27 mouse cellular contexts compared by ENCODE assay signal in the genomic region with DNA sequence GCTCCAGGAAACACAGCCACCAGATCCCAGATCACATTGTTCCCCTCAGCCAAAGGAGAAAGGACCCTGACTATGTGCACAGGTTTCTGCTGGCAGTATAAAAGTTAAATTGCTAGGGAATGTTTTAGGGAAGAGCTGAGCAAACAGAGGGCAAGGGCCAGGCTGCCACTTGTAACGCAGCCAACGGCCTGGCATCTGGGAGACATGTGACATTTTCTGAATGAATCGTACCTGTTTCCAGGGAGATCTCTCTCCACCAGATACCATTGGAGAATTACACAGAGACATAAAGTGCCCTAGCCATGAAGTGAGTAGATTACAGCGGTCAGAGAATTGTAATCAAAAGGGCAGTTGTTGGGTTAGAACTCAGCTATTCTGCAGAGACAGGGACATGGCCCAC. TPM values are rescaled to one million over a fixed set of nuclear protein-coding genes. Genes with fewer than 3 reads are reported as not detected.
A peak's percentile ranks its signal among the peaks of the same experiment; 100 is the strongest.
DNase-seq lines count a peak whose midpoint lies in the region; ATAC-seq and TF ChIP-seq lines count a peak whose summit lies in the region.
"Had no signal": no experiment of that assay in that cellular context is flagged by ENCODE, and none has a peak within 500 bp of the region (broad histone marks: within the 10 kb centered on the region; RNA-seq: fewer than 3 reads in every experiment).

No protein-coding gene starts in this region.

- H3K9ac ChIP-seq in intestine, postnatal 0 days (ENCODE audit: low read depth, low read length): no peak overlapping the region
- H3K9ac ChIP-seq in intestine, embryonic 15.5 days: no peak overlapping the region
- H3K9ac ChIP-seq in lung, embryonic 14.5 days: no peak overlapping the region
- H3K9ac ChIP-seq in lung, embryonic 16.5 days (ENCODE audit: low read length): no peak overlapping the region; the same call in 1 of the 2 replicates
- H3K9ac ChIP-seq: embryonic facial prominence, embryonic 12.5 days had no signal

- 90% methylated on average over 4 of the region's 4 CpGs for WGBS in heart, embryonic 10.5 days
- WGBS in intestine, postnatal 0 days: 46% methylated on average over 4 of the region's 4 CpGs
- WGBS in intestine, embryonic 15.5 days: 73% methylated on average over 4 of the region's 4 CpGs
- WGBS in lung, embryonic 14.5 days: 62% methylated on average over 4 of the region's 4 CpGs
- WGBS in lung, embryonic 16.5 days: 56% methylated on average over 4 of the region's 4 CpGs

- peaks cover 43% of the 10 kb centered on the region for H3K4me1 ChIP-seq in heart, embryonic 10.5 days
- 0 out of 2 replicates have a peak, but pooled peaks cover 3% of the 10 kb centered on the region for H3K4me1 ChIP-seq in intestine, postnatal 0 days (replicated peaks; ENCODE audit: control insufficient read depth, insufficient read depth, low read length)
- H3K4me1 ChIP-seq in intestine, embryonic 15.5 days (replicated peaks): peaks cover 4% of the 10 kb centered on the region
- H3K4me1 ChIP-seq in lung, embryonic 14.5 days (ENCODE audit: insufficient read depth): peaks cover 14% of the 10 kb centered on the region; the same call in 1 of the 2 replicates
- H3K4me1 ChIP-seq in lung, embryonic 16.5 days (replicated peaks; ENCODE audit: control insufficient read depth, insufficient read depth, low read length): peaks cover 33% of the 10 kb centered on the region

- no peak for DNase-seq in heart, embryonic 10.5 days (ENCODE audit: low spot score)
- no peak for DNase-seq in heart, postnatal 4 days
- no peak for DNase-seq in lung, embryonic 14.5 days
- no peak for DNase-seq in lung, postnatal 25 days (ENCODE audit: low spot score)
- no peak for DNase-seq in embryo, embryonic 10.5 days (ENCODE audit: low spot score)
- DNase-seq: adrenal gland, adult 8-10 months; cerebellum, adult 8-10 months; gastrocnemius, postnatal 14 days; kidney, adult 11 months; kidney, postnatal 14 days; layer of hippocampus, adult 9-11 months; liver, embryonic 13.5 days; midbrain, embryonic 14.5 days; right cerebral cortex, postnatal 14 days; thymus, postnatal 14 days had no signal

- ATAC-seq in intestine, postnatal 0 days: no peak
- no peak for ATAC-seq in intestine, embryonic 15.5 days
- no peak for ATAC-seq in lung, embryonic 14.5 days (ENCODE audit: insufficient read depth)
- peak; percentile 53 for ATAC-seq in lung, embryonic 16.5 days (ENCODE audit: low read depth)
- ATAC-seq: CD4-positive, CD25-positive, alpha-beta regulatory T cell, adult 4 months; forebrain, embryonic 14.5 days; hindbrain, embryonic 16.5 days; Patski had no signal

- no peak overlapping the region for H3K4me2 ChIP-seq in intestine, postnatal 0 days (replicated peaks; ENCODE audit: low read depth)
- H3K4me2 ChIP-seq in intestine, embryonic 15.5 days (replicated peaks): no peak overlapping the region
- no peak overlapping the region for H3K4me2 ChIP-seq in lung, embryonic 14.5 days
- H3K4me2 ChIP-seq in lung, embryonic 16.5 days (ENCODE audit: low read depth, low read length): no peak overlapping the region
- H3K4me2 ChIP-seq: embryonic facial prominence, embryonic 12.5 days; liver, embryonic 13.5 days had no signal

- H3K4me3 ChIP-seq in heart, embryonic 10.5 days: no peak overlapping the region
- H3K4me3 ChIP-seq in intestine, postnatal 0 days (ENCODE audit: low read depth, low read length): no peak overlapping the region
- no peak overlapping the region for H3K4me3 ChIP-seq in intestine, embryonic 15.5 days (replicated peaks)
- H3K4me3 ChIP-seq in lung, embryonic 14.5 days (ENCODE audit: low read depth, low read length): no peak overlapping the region
- no peak overlapping the region for H3K4me3 ChIP-seq in lung, embryonic 16.5 days (ENCODE audit: low read length)
- H3K4me3 ChIP-seq: embryonic facial prominence, embryonic 12.5 days; left cerebral cortex, adult 2 months; limb, embryonic 10.5 days; liver, embryonic 13.5 days had no signal

- H3K27ac ChIP-seq in heart, embryonic 10.5 days: peak overlapping the region; percentile 49; the same call in 1 of the 2 replicates
- 0 out of 2 replicates have a peak overlapping the region, but pooled peaks have one; percentile 11 for H3K27ac ChIP-seq in intestine, postnatal 0 days (ENCODE audit: low read depth, low read length)
- no peak overlapping the region for H3K27ac ChIP-seq in intestine, embryonic 15.5 days
- peak overlapping the region; percentile 75 for H3K27ac ChIP-seq in lung, embryonic 14.5 days (ENCODE audit: low read depth)
- H3K27ac ChIP-seq in lung, embryonic 16.5 days (ENCODE audit: low read length): peak overlapping the region; percentile 78
- H3K27ac ChIP-seq: embryonic facial prominence, embryonic 12.5 days; left cerebral cortex, adult 2 months; limb, embryonic 10.5 days; stomach, postnatal 0 days had no signal

- no peak for TF ChIP-seq CTCF in intestine, postnatal 0 days (IDR thresholded peaks at IDR 0.05; ENCODE audit: low read depth)
- TF ChIP-seq CTCF in lung, embryonic 14.5 days (IDR thresholded peaks at IDR 0.05; ENCODE audit: low read depth): no peak

- H3K36me3 ChIP-seq in heart, embryonic 10.5 days: 0 out of 2 replicates have a peak, but pooled peaks cover 6% of the 10 kb centered on the region
- no peaks in the 10 kb centered on the region for H3K36me3 ChIP-seq in intestine, postnatal 0 days (ENCODE audit: control insufficient read depth, insufficient read depth)
- H3K36me3 ChIP-seq in intestine, embryonic 15.5 days: no peaks in the 10 kb centered on the region
- no peaks in the 10 kb centered on the region for H3K36me3 ChIP-seq in lung, embryonic 14.5 days (ENCODE audit: insufficient read depth)
- no peaks in the 10 kb centered on the region for H3K36me3 ChIP-seq in lung, embryonic 16.5 days (ENCODE audit: control insufficient read depth, insufficient read depth, low read length)
- H3K36me3 ChIP-seq: embryonic facial prominence, embryonic 12.5 days; limb, embryonic 10.5 days had no signal

- H3K9me3 ChIP-seq in heart, embryonic 10.5 days: no peaks in the 10 kb centered on the region
- no peaks in the 10 kb centered on the region for H3K9me3 ChIP-seq in intestine, postnatal 0 days (ENCODE audit: control insufficient read depth)
- H3K9me3 ChIP-seq in intestine, embryonic 15.5 days: no peaks in the 10 kb centered on the region
- no peaks in the 10 kb centered on the region for H3K9me3 ChIP-seq in lung, embryonic 14.5 days (ENCODE audit: low read depth, low read length)
- no peaks in the 10 kb centered on the region for H3K9me3 ChIP-seq in lung, embryonic 16.5 days (ENCODE audit: control insufficient read depth, low read length)
- H3K9me3 ChIP-seq: embryonic facial prominence, embryonic 12.5 days; limb, embryonic 10.5 days; liver, embryonic 13.5 days had no signal

- no peaks in the 10 kb centered on the region for H3K27me3 ChIP-seq in heart, embryonic 10.5 days (ENCODE audit: insufficient read depth, poor library complexity, severe bottlenecking)
- no peaks in the 10 kb centered on the region for H3K27me3 ChIP-seq in intestine, postnatal 0 days (replicated peaks; ENCODE audit: control insufficient read depth, insufficient read depth, low read length)
- no peaks in the 10 kb centered on the region for H3K27me3 ChIP-seq in intestine, embryonic 15.5 days (replicated peaks)
- H3K27me3 ChIP-seq in lung, embryonic 14.5 days (ENCODE audit: insufficient read depth, low read length): no peaks in the 10 kb centered on the region
- H3K27me3 ChIP-seq in lung, embryonic 16.5 days (ENCODE audit: control insufficient read depth, insufficient read depth, low read depth, low read length): no peaks in the 10 kb centered on the region
- H3K27me3 ChIP-seq: embryonic facial prominence, embryonic 12.5 days; liver, embryonic 13.5 days; Patski had no signal

RNA-seq across cellular contexts. Expression of a gene that starts 6.4 kb away (rescaled TPM):
- polyA plus RNA-seq in heart, embryonic 10.5 days (2016; fragmentation: Nextera tagmentation; extraction: Ambion mirVana): 119 and 127 TPM in 2 replicates
- total RNA-seq in heart, postnatal 4 days (2021): 10 to 100 TPM; 41.1 to 42.4 TPM
- 122 and 132 TPM in 2 replicates for polyA plus RNA-seq in intestine, postnatal 0 days (2015; fragmentation: Nextera tagmentation; extraction: Ambion mirVana)
- polyA plus RNA-seq in intestine, embryonic 15.5 days (2015; fragmentation: Nextera tagmentation; extraction: Ambion mirVana): 122 and 133 TPM in 2 replicates
- polyA plus RNA-seq in lung, embryonic 14.5 days (2014; fragmentation: Nextera tagmentation; extraction: Ambion mirVana): 105 and 116 TPM in 2 replicates
- polyA plus RNA-seq in lung, embryonic 16.5 days (2015; fragmentation: Nextera tagmentation; extraction: Ambion mirVana): 149 and 152 TPM in 2 replicates

RNA-seq across cellular contexts. Expression of a gene that starts 7.1 kb away (rescaled TPM):
- polyA plus RNA-seq in heart, embryonic 10.5 days (2016; fragmentation: Nextera tagmentation; extraction: Ambion mirVana): 40.5 and 44.7 TPM in 2 replicates
- 10 to 100 TPM; 33.4 to 36.0 TPM for total RNA-seq in heart, postnatal 4 days (2021)
- polyA plus RNA-seq in intestine, postnatal 0 days (2015; fragmentation: Nextera tagmentation; extraction: Ambion mirVana): 14.9 and 16.6 TPM in 2 replicates
- 19.2 and 19.4 TPM in 2 replicates for polyA plus RNA-seq in intestine, embryonic 15.5 days (2015; fragmentation: Nextera tagmentation; extraction: Ambion mirVana)
- polyA plus RNA-seq in lung, embryonic 14.5 days (2014; fragmentation: Nextera tagmentation; extraction: Ambion mirVana): 31.0 and 31.2 TPM in 2 replicates
- polyA plus RNA-seq in lung, embryonic 16.5 days (2015; fragmentation: Nextera tagmentation; extraction: Ambion mirVana): 43.0 and 46.3 TPM in 2 replicates

RNA-seq across cellular contexts. Expression of a gene that starts 17.3 kb away (rescaled TPM):
- 130 and 137 TPM in 2 replicates for polyA plus RNA-seq in heart, embryonic 10.5 days (2016; fragmentation: Nextera tagmentation; extraction: Ambion mirVana)
- 100 to 1,000 TPM; 105 to 121 TPM for total RNA-seq in heart, postnatal 4 days (2021)
- 450 and 453 TPM in 2 replicates for polyA plus RNA-seq in intestine, postnatal 0 days (2015; fragmentation: Nextera tagmentation; extraction: Ambion mirVana)
- 193 and 229 TPM in 2 replicates for polyA plus RNA-seq in intestine, embryonic 15.5 days (2015; fragmentation: Nextera tagmentation; extraction: Ambion mirVana)
- 132 and 137 TPM in 2 replicates for polyA plus RNA-seq in lung, embryonic 14.5 days (2014; fragmentation: Nextera tagmentation; extraction: Ambion mirVana)
- 217 and 246 TPM in 2 replicates for polyA plus RNA-seq in lung, embryonic 16.5 days (2015; fragmentation: Nextera tagmentation; extraction: Ambion mirVana)

RNA-seq across cellular contexts. Expression of a gene that starts 17.9 kb away (rescaled TPM):
- 15.7 and 24.9 TPM in 2 replicates for polyA plus RNA-seq in heart, embryonic 10.5 days (2016; fragmentation: Nextera tagmentation; extraction: Ambion mirVana)
- total RNA-seq in heart, postnatal 4 days (2021): 10 to 100 TPM in 1 of 2 experiments, 1 to 10 TPM in 1; 9.8 to 12.3 TPM
- polyA plus RNA-seq in intestine, postnatal 0 days (2015; fragmentation: Nextera tagmentation; extraction: Ambion mirVana): 12.4 and 14.2 TPM in 2 replicates
- polyA plus RNA-seq in intestine, embryonic 15.5 days (2015; fragmentation: Nextera tagmentation; extraction: Ambion mirVana): 11.3 and 14.4 TPM in 2 replicates
- polyA plus RNA-seq in lung, embryonic 14.5 days (2014; fragmentation: Nextera tagmentation; extraction: Ambion mirVana): 10.3 and 10.4 TPM in 2 replicates
- polyA plus RNA-seq in lung, embryonic 16.5 days (2015; fragmentation: Nextera tagmentation; extraction: Ambion mirVana): 15.8 and 16.8 TPM in 2 replicates
- total RNA-seq: common myeloid progenitor, adult 5-6 weeks had no signal

RNA-seq across cellular contexts. Expression of a gene that starts 26.1 kb away (rescaled TPM):
- polyA plus RNA-seq in heart, embryonic 10.5 days (2016; fragmentation: Nextera tagmentation; extraction: Ambion mirVana): 17.3 and 24.9 TPM in 2 replicates
- 10 to 100 TPM; 12.7 to 13.0 TPM for total RNA-seq in heart, postnatal 4 days (2021)
- 16.0 and 20.0 TPM in 2 replicates for polyA plus RNA-seq in intestine, postnatal 0 days (2015; fragmentation: Nextera tagmentation; extraction: Ambion mirVana)
- polyA plus RNA-seq in intestine, embryonic 15.5 days (2015; fragmentation: Nextera tagmentation; extraction: Ambion mirVana): 25.9 and 26.1 TPM in 2 replicates
- polyA plus RNA-seq in lung, embryonic 14.5 days (2014; fragmentation: Nextera tagmentation; extraction: Ambion mirVana): 25.5 and 29.7 TPM in 2 replicates
- 31.6 and 33.2 TPM in 2 replicates for polyA plus RNA-seq in lung, embryonic 16.5 days (2015; fragmentation: Nextera tagmentation; extraction: Ambion mirVana)
